Mouse (Mus musculus): Measurements from ENCODE around the gene Hdac10. TPM values are rescaled to one million over a fixed set of nuclear protein-coding genes. Genes with fewer than 3 reads are reported as not detected.
A peak's percentile ranks its signal among the peaks of the same experiment; 100 is the strongest.

Hdac10 gene
- polyA plus RNA-seq, 1 experiment from 2014 or later: 18.5 TPM

DNA sequence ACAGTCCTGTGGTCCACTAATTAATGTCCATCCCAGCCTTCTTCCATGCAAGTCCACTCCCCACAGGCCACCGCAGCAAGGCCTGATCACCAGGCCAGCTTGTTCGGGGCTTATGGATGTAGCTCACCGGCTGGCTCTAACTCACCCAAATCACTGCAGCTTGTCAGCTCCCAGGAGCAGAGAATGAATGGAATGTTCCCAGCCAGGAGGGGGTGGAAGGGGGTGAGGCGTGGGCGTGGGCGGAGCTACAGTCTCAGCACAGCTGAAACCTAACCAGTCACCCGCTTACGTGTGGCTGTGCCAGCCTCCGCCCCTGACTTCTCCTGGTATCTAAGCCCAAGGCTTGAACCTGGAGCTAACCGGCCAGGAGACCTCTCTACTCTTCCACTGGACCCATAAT lies 40.9 kb upstream of the Hdac10 start:
- 9% methylated on average over 10 of the region's 10 CpGs for WGBS
- Histone ChIP-seq H3K9me3 (no peaks in the 10 kb centered on the region), H3K36me3 (peaks cover 68% of the 10 kb centered on the region), H3K27me3 (ENCODE audit: insufficient read depth, poor library complexity, severe bottlenecking) (no peaks in the 10 kb centered on the region), H3K4me3 (peak overlapping the region; percentile 29), H3K4me1 (replicated peaks) (peaks cover 55% of the 10 kb centered on the region), H3K27ac (peak overlapping the region; percentile 69)
- DNase-seq (ENCODE audit: low spot score): peak; percentile 77

DNA sequence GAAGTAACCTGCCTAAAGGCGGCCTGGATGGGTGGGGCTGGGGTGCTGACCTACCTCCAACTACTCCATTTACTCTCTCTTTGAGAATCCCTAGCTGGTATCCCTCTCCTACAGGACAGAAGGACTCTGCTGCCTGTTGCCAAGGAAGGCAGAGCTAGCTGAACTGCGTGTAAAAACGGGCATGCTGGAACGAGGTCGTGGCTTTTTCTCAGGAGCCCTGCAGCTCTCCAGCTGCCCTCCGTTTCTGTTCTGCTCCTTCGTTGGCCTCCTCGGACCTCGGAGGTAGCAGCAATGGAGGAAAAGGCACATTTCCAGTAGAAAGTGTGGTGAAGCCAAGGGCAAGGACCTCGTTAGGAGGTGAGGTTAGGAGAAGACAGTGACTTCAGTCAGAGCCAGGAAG lies 40.4 kb upstream of the Hdac10 start:
- 60% methylated on average over 10 of the region's 10 CpGs for WGBS
- no peak for DNase-seq (ENCODE audit: low spot score)
- Histone ChIP-seq H3K9me3 (no peaks in the 10 kb centered on the region), H3K27me3 (ENCODE audit: insufficient read depth, poor library complexity, severe bottlenecking) (no peaks in the 10 kb centered on the region), H3K27ac (peak overlapping the region; percentile 69), H3K4me1 (replicated peaks) (peaks cover 50% of the 10 kb centered on the region), H3K36me3 (peaks cover 73% of the 10 kb centered on the region), H3K4me3 (peak overlapping the region; percentile 29)

DNA sequence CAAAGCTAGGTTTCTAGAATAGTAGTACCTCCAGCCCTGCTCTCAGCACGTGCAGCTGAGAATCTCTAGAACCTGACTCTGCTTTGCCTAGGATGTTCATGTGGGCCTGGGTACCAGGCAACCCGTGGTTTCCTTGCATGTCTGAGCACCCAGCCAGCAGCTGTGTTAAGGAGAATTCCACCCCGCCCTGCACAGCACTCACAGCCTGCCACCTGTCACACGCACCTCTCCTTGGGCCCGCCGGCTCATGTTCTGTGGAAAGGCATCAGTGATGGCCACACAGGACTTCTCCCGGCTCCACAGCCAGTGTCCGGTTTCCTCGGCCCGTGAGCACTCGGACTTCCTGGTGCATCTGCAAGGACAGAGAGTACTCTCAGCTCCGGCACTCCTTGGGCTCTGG lies 37.0 kb upstream of the Hdac10 start:
- Histone ChIP-seq H3K4me3 (no peak overlapping the region), H3K9me3 (no peaks in the 10 kb centered on the region), H3K4me1 (replicated peaks) (peaks cover 18% of the 10 kb centered on the region), H3K27ac (no peak overlapping the region), H3K27me3 (ENCODE audit: insufficient read depth, poor library complexity, severe bottlenecking) (no peaks in the 10 kb centered on the region), H3K36me3 (peaks cover 100% of the 10 kb centered on the region)
- 94% methylated on average over 12 of the region's 12 CpGs for WGBS
- DNase-seq (ENCODE audit: low spot score): no peak

DNA sequence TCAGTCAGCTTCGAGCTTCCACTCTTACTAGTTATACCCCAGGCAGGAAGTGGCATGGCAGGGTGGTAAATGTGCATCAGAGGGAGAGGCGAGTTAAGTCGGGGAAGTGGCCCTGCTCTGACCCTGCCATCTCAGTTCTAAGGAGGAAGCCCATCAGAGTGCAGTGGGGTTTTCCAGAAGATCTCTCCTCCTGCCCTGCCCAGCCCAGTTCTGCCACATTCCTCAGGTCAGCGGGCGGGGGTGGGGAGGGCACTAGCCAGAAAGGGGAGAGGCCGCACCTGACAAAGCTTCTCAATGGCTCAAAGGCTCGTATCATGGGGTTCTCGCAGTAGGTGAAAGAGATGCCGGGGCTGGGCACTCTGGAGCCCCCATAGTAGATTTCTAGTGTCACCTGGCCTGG lies 32.9 kb upstream of the Hdac10 start:
- WGBS: 90% methylated on average over 9 of the region's 9 CpGs
- H3K9me3 ChIP-seq: no peaks in the 10 kb centered on the region
- no peaks in the 10 kb centered on the region; the same call in 1 of the 2 replicates for H3K4me1 ChIP-seq (replicated peaks)
- H3K27me3 ChIP-seq (ENCODE audit: insufficient read depth, poor library complexity, severe bottlenecking): no peaks in the 10 kb centered on the region
- no peak overlapping the region for H3K27ac ChIP-seq
- peaks cover 100% of the 10 kb centered on the region for H3K36me3 ChIP-seq
- no peak for DNase-seq (ENCODE audit: low spot score)
- H3K4me3 ChIP-seq: 0 out of 2 replicates have a peak overlapping the region, but pooled peaks have one; percentile 3

DNA sequence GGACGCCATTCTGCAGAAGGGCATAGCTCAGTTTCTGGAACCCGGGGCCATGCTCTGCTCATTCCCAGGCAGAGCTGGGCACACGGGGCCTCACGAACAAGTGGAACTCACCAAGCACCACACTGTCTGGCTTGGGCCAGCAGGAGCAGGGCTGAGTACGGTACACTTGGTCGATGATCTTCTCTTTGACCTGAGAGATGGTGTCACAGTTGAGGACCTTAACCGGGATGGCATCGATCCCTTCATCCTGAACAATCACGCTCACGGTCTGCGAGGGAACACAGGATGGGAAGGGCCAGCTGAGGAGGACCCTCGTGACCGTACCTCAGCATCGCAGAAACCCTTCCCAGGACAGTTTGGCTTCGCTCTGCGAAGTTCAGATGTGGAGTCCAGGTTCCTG lies 30.0 kb upstream of the Hdac10 start:
- Histone ChIP-seq H3K27me3 (ENCODE audit: insufficient read depth, poor library complexity, severe bottlenecking) (no peaks in the 10 kb centered on the region), H3K4me3 (no peak overlapping the region), H3K9me3 (no peaks in the 10 kb centered on the region), H3K36me3 (peaks cover 100% of the 10 kb centered on the region), H3K27ac (no peak overlapping the region), H3K4me1 (replicated peaks) (peaks cover 3% of the 10 kb centered on the region; the same call in 1 of the 2 replicates)
- no peak for DNase-seq (ENCODE audit: low spot score)
- 94% methylated on average over 16 of the region's 16 CpGs for WGBS

DNA sequence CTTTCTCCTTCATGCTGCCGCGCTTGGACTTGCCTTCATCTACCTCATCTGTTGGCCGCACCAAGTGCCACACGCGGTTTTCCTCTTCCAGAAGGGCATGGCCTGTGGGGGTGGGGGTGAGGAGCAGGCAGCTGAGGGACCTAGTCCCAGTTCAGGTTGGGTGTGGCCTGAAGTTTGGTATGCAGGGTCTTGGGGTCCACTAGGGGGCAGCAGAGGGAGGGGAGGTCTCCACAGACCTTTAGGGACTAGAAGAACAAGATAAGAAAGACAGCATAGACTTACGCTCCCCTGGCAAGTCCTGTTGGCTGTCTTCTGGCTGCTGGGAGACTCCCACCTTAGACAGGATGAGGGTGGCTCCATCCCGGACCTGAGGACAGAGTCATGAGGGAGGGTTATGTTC lies 29.5 kb upstream of the Hdac10 start:
- WGBS: 62% methylated on average over 7 of the region's 7 CpGs
- no peak overlapping the region for H3K27ac ChIP-seq

DNA sequence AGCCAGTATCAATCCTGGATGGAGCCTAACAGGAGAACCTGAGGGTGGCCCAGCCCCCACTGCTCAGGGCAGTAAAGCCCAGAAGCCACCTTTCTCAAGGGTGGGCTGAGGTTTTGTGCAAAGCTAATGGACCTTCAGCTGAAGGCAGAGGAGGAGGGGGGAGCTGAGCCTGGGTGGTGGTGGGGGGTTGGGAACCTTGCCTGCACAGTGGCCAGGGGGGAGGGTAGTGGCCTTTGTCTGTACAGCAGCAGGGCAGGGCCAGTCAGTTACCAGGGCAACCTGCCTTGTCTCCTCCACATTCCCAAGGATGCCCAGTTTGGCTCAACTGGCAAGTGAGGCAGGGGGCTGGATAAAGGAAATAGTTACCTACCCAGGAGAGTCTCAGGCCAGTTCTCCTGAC lies 23.8 kb upstream of the Hdac10 start:
- no peaks in the 10 kb centered on the region for H3K9me3 ChIP-seq
- peaks cover 41% of the 10 kb centered on the region for H3K36me3 ChIP-seq
- peaks cover 18% of the 10 kb centered on the region for H3K27me3 ChIP-seq (ENCODE audit: insufficient read depth, poor library complexity, severe bottlenecking)
- peak overlapping the region; percentile 87 for H3K27ac ChIP-seq
- H3K4me1 ChIP-seq (replicated peaks): peaks cover 57% of the 10 kb centered on the region
- peak; percentile 76 for DNase-seq (ENCODE audit: low spot score)
- H3K4me3 ChIP-seq: peak overlapping the region; percentile 31

More for the DNA sequence above, 29.5 kb upstream of the Hdac10 start:
- H3K9me3 ChIP-seq: no peaks in the 10 kb centered on the region
- H3K27me3 ChIP-seq (ENCODE audit: insufficient read depth, poor library complexity, severe bottlenecking): no peaks in the 10 kb centered on the region
- DNase-seq (ENCODE audit: low spot score): peak; percentile 74
- H3K4me3 ChIP-seq: no peak overlapping the region
- peaks cover 4% of the 10 kb centered on the region for H3K4me1 ChIP-seq (replicated peaks)
- peaks cover 97% of the 10 kb centered on the region for H3K36me3 ChIP-seq

DNA sequence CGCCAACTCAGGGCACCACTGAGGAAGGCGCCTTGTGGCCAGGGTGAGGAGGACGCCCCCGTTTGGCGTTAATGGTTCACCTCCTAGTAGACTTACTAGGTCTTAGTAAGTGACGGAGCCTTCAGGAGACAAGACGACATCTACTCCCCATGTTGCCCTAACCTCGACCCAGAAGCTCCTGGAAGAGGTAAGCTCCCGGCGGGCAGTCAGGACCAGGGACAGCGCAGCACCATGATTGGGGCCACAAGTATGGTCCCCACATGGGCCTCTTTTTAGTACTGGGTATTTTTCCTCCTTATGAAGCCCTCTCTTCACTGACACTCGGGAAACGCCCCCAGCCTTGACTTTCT lies 21.5 kb upstream of the Hdac10 start:
- peaks cover 72% of the 10 kb centered on the region for H3K4me1 ChIP-seq (replicated peaks)
- no peaks in the 10 kb centered on the region for H3K9me3 ChIP-seq
- H3K27me3 ChIP-seq (ENCODE audit: insufficient read depth, poor library complexity, severe bottlenecking): peaks cover 41% of the 10 kb centered on the region
- H3K36me3 ChIP-seq: peaks cover 33% of the 10 kb centered on the region
- WGBS: 3% methylated on average over 13 of the region's 13 CpGs
- H3K27ac ChIP-seq: peak overlapping the region; percentile 94
- peak overlapping the region; percentile 71 for H3K4me3 ChIP-seq
- no peak for DNase-seq (ENCODE audit: low spot score)

DNA sequence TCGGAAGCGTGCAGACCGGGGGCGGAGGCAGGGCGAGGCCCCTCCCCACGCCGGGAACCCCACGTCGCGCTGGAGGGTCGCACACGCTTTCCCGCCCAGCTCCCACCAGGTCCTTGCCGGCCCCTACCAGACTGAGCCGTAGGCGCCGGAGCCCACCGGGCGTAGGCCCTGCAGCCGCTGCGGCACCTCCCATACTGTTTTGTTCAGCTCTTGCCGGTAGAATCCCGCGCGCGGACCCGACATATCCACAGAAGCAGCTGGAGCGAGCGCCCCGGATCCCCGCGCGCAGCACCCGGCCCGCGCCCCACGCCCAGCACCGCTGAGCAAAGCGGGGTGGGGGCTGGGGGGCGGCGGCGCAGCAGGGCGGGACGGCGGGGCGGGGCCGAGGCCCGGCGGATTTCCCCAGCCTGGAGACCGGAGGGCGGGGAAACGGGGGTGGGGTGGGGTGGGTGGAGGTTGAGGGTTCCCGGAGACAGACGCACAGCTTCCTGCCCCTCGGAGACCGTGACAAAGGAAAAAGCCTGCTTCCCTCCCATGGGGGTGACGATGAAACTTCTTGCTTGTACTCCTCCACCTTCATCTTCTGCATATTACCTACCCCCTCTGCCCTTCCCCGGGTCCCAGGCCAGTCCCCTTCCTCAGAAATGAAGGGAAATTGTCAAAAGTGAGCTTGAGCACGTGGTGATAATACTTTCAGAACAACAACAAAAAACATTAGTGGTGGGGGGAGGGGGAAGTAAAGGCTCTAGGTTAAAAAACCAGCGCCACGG lies 21.0 kb upstream of the Hdac10 start, which contains the start of gene Mapk11:
Gene Mapk11 (minus strand): TSS at position 358 of the 770 bp plus-strand sequence.
- Histone ChIP-seq H3K27ac (peak within 1 kb of the TSS; percentile 94), H3K4me1 (replicated peaks) (peaks cover 72% of the 10 kb centered on the region), H3K36me3 (peaks cover 33% of the 10 kb centered on the region), H3K27me3 (ENCODE audit: insufficient read depth, poor library complexity, severe bottlenecking) (peaks cover 43% of the 10 kb centered on the region), H3K9me3 (no peaks in the 10 kb centered on the region), H3K4me3 (peak within 1 kb of the TSS; percentile 71)
- DNase-seq (ENCODE audit: low spot score): peak; percentile 66
- under 1% methylated on average over 61 of the region's 61 CpGs for WGBS

DNA sequence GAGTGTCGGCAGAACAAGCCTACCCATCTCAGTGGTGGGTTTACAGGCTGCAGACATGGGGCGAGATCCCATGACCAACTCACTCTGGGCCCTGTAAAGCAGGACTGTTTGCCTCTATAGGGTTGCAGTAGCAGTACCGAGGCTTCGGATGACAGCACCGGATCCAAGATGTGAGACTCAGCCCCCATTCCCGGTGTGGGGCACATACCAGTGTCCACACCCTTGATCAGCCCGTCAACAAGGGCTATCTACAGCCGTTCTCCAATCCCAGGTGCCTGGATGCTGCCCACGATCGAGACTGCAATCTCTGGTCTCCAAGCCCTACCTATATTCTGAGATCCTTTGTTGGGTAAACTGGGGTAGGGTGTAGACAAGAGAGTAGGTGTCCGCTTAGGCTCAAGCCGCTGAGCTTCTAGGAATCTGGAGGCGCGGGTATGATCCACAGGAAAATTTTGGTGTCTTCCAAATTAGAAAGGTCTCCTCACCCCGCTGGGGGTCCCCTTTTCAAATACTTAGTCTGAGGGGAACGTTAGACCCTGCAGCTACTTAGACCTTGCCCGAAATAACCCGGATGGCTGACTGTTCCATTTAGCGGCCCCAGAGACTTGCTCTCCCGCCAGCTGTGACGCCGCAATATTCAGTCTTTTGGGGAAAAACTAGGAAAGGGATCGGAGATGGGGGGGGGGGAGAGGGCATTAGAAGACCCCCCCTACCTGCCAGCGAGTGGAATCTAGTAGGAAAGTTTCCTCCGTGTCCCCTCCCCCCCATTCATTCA lies 20.2 kb upstream of the Hdac10 start:
- H3K4me3 ChIP-seq: peak overlapping the region; percentile 71
- H3K27ac ChIP-seq: peak overlapping the region; percentile 94
- no peaks in the 10 kb centered on the region for H3K9me3 ChIP-seq
- peak; percentile 55 for DNase-seq (ENCODE audit: low spot score)
- whole genome bisulfite sequencing: 5% methylated on average over 25 of the region's 25 CpGs
- H3K27me3 ChIP-seq (ENCODE audit: insufficient read depth, poor library complexity, severe bottlenecking): peaks cover 43% of the 10 kb centered on the region
- peaks cover 72% of the 10 kb centered on the region for H3K4me1 ChIP-seq (replicated peaks)
- peaks cover 33% of the 10 kb centered on the region for H3K36me3 ChIP-seq

DNA sequence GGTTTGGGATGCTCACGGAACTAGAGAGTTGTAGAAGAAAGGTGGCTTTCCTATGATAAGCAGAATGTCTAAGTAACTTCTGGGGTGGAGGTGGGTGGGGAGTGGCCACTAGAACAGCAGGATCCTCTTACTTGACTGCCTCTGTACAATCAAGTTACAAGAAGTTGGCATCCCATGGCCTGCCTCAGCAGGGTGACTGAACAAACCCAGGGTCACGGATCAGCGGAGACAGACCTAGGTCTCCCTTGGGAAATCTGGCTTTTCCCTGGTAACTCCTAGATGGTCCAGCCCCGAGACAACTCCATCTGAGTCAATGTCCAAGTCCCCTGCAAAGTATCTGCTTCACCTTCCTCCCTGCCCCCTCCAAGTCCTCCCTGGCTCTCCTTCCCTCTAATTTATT lies 19.4 kb upstream of the Hdac10 start:
- 44% methylated on average over 4 of the region's 4 CpGs for WGBS
- Histone ChIP-seq H3K9me3 (no peaks in the 10 kb centered on the region), H3K36me3 (peaks cover 37% of the 10 kb centered on the region), H3K27ac (no peak overlapping the region), H3K4me1 (replicated peaks) (peaks cover 71% of the 10 kb centered on the region), H3K4me3 (peak overlapping the region; percentile 71), H3K27me3 (ENCODE audit: insufficient read depth, poor library complexity, severe bottlenecking) (peaks cover 44% of the 10 kb centered on the region)
- DNase-seq (ENCODE audit: low spot score): no peak

DNA sequence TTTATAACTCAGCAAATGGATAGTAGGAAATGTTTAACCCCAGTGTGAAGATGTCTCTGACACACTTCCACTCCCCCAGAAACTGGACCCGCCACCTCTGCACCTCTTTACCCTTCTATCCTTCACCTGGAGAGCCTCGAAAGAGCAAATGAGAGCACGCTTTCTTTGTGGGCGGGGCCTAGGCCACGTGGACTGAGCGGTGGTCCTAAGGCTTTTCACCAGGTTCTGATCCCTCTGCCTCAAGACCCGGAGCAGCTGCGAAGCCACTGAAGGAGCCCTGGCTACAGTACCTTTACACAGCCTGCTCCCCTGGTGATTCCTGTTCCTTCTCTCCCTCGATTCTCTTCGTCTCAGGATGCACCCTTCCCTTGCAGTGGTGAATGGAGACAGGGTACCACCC lies 19.0 kb upstream of the Hdac10 start:
- H3K9me3 ChIP-seq: no peaks in the 10 kb centered on the region
- DNase-seq (ENCODE audit: low spot score): peak; percentile 18
- peaks cover 48% of the 10 kb centered on the region for H3K27me3 ChIP-seq (ENCODE audit: insufficient read depth, poor library complexity, severe bottlenecking)
- peaks cover 41% of the 10 kb centered on the region for H3K36me3 ChIP-seq
- H3K4me1 ChIP-seq (replicated peaks): peaks cover 67% of the 10 kb centered on the region
- H3K27ac ChIP-seq: no peak overlapping the region
- WGBS: 22% methylated on average over 10 of the region's 10 CpGs
- peak overlapping the region; percentile 71 for H3K4me3 ChIP-seq

DNA sequence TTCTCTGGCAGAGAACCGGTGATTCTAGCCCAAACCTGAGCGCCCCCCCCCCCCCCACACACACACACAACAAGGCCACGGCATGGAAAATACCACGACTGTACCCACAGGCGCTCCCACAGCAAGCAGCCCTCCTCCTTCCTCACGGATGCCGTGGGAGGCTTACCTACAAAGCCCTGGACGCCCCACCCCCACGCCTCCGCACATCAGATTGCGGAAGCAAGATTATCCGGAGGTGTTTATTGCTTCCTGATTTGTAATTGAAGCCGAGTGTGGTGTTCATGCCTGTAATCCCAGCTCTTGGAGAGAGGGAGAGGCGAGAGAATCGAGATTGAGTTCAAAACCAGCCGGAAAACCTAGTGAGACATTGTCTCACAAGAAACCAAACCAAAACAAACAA lies 18.5 kb upstream of the Hdac10 start:
- WGBS: 19% methylated on average over 16 of the region's 16 CpGs
- DNase-seq (ENCODE audit: low spot score): no peak
- H3K27ac ChIP-seq: peak overlapping the region; percentile 76
- peaks cover 46% of the 10 kb centered on the region for H3K36me3 ChIP-seq
- no peaks in the 10 kb centered on the region for H3K9me3 ChIP-seq
- H3K27me3 ChIP-seq (ENCODE audit: insufficient read depth, poor library complexity, severe bottlenecking): peaks cover 53% of the 10 kb centered on the region
- peaks cover 67% of the 10 kb centered on the region for H3K4me1 ChIP-seq (replicated peaks)
- H3K4me3 ChIP-seq: peak overlapping the region; percentile 71

All from hindbrain, embryonic 10.5 days (tissue).